Mouse (Mus musculus): ENCODE data around the gene Prkab2. TPM values are rescaled to one million over a fixed set of nuclear protein-coding genes. Genes with fewer than 3 reads are reported as not detected.
A peak's percentile ranks its signal among the peaks of the same experiment; 100 is the strongest.

The Prkab2 gene
- polyA plus RNA-seq, 1 experiment, result 21.2 TPM

- H3K4me3 ChIP-seq (ENCODE audit: low read depth, low read length), result peak within 1 kb of the TSS; percentile 41
- TF ChIP-seq POLR2A (IDR thresholded peaks at IDR 0.05; ENCODE audit: insufficient read depth, low read length), result no peak
- no peak for TF ChIP-seq CTCF (IDR thresholded peaks at IDR 0.05; ENCODE audit: low read depth, low read length)
- no peak for TF ChIP-seq EP300 (IDR thresholded peaks at IDR 0.05; ENCODE audit: insufficient read depth, low read depth, low read length)
- no peaks in the 10 kb centered on the region for H3K4me1 ChIP-seq (ENCODE audit: control insufficient read depth, insufficient read depth, low read length)
- H3K27ac ChIP-seq (ENCODE audit: insufficient read depth, low read length), result no peak within 1 kb of the TSS
- no peaks in the 10 kb centered on the region for H3K36me3 ChIP-seq (ENCODE audit: control insufficient read depth, insufficient read depth, low read length, poor library complexity, severe bottlenecking)
- H3K9me3 ChIP-seq (replicated peaks; ENCODE audit: control insufficient read depth, insufficient read depth, low read length, poor library complexity, severe bottlenecking), result no peaks in the 10 kb centered on the region
- H3K27me3 ChIP-seq (ENCODE audit: control insufficient read depth, insufficient read depth, low read length, poor library complexity, severe bottlenecking), result no peaks in the 10 kb centered on the region
- H3K9ac ChIP-seq (ENCODE audit: low read depth, poor library complexity, severe bottlenecking), result no peak within 1 kb of the TSS; the same call in 1 of the 2 replicates
These were observed 29.5 kb upstream of the Prkab2 start, which contains the start of gene Fmo5 for GRCm38 (mm10) chr3:97628391-97629001. Gene Fmo5 (plus strand): TSS chr3:97628804.

DNA sequence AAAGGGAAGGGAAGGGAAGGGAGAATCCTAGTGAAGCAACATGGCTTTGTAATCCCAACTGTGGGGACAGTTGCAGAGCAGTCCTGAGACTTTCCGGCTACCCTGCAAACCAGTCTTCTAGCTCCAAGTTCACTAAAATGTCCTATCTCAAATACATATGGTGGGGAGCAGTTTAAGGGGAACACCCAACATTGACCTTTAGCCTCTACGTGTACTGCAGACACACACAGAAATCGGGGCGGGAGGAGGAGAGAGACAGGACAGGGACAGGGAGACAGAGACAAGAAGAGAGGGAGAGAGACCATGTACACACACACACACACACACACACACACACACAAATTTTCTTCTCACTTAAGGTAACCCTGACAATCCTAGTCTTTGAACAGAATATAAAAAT, 28.1 kb upstream of the Prkab2 start:
- no peaks in the 10 kb centered on the region for H3K36me3 ChIP-seq (ENCODE audit: control insufficient read depth, insufficient read depth, low read length, poor library complexity, severe bottlenecking)
- H3K27me3 ChIP-seq (ENCODE audit: control insufficient read depth, insufficient read depth, low read length, poor library complexity, severe bottlenecking), result no peaks in the 10 kb centered on the region
- H3K9me3 ChIP-seq (replicated peaks; ENCODE audit: control insufficient read depth, insufficient read depth, low read length, poor library complexity, severe bottlenecking), result no peaks in the 10 kb centered on the region
- no peak overlapping the region for H3K4me3 ChIP-seq (ENCODE audit: low read depth, low read length)
- H3K27ac ChIP-seq (ENCODE audit: insufficient read depth, low read length), result no peak overlapping the region
- no peak for TF ChIP-seq CTCF (IDR thresholded peaks at IDR 0.05; ENCODE audit: low read depth, low read length)
- TF ChIP-seq EP300 (IDR thresholded peaks at IDR 0.05; ENCODE audit: insufficient read depth, low read depth, low read length), result no peak
- no peak for TF ChIP-seq POLR2A (IDR thresholded peaks at IDR 0.05; ENCODE audit: insufficient read depth, low read length)
- H3K4me1 ChIP-seq (ENCODE audit: control insufficient read depth, insufficient read depth, low read length), result no peaks in the 10 kb centered on the region
- H3K9ac ChIP-seq (ENCODE audit: low read depth, poor library complexity, severe bottlenecking), result no peak overlapping the region

- no peak overlapping the region for H3K9ac ChIP-seq (ENCODE audit: low read depth, poor library complexity, severe bottlenecking)
- H3K36me3 ChIP-seq (ENCODE audit: control insufficient read depth, insufficient read depth, low read length, poor library complexity, severe bottlenecking), result no peaks in the 10 kb centered on the region
- no peaks in the 10 kb centered on the region for H3K9me3 ChIP-seq (replicated peaks; ENCODE audit: control insufficient read depth, insufficient read depth, low read length, poor library complexity, severe bottlenecking)
- H3K4me3 ChIP-seq (ENCODE audit: low read depth, low read length), result no peak overlapping the region
- no peak overlapping the region for H3K27ac ChIP-seq (ENCODE audit: insufficient read depth, low read length)
- H3K27me3 ChIP-seq (ENCODE audit: control insufficient read depth, insufficient read depth, low read length, poor library complexity, severe bottlenecking), result no peaks in the 10 kb centered on the region
- TF ChIP-seq CTCF (IDR thresholded peaks at IDR 0.05; ENCODE audit: low read depth, low read length) (no peak), EP300 (IDR thresholded peaks at IDR 0.05; ENCODE audit: insufficient read depth, low read depth, low read length) (no peak), POLR2A (IDR thresholded peaks at IDR 0.05; ENCODE audit: insufficient read depth, low read length) (no peak)
- H3K4me1 ChIP-seq (ENCODE audit: control insufficient read depth, insufficient read depth, low read length), result no peaks in the 10 kb centered on the region
These were observed 27.2 kb upstream of the Prkab2 start for GRCm38 (mm10) chr3:97630746-97631145.

DNA sequence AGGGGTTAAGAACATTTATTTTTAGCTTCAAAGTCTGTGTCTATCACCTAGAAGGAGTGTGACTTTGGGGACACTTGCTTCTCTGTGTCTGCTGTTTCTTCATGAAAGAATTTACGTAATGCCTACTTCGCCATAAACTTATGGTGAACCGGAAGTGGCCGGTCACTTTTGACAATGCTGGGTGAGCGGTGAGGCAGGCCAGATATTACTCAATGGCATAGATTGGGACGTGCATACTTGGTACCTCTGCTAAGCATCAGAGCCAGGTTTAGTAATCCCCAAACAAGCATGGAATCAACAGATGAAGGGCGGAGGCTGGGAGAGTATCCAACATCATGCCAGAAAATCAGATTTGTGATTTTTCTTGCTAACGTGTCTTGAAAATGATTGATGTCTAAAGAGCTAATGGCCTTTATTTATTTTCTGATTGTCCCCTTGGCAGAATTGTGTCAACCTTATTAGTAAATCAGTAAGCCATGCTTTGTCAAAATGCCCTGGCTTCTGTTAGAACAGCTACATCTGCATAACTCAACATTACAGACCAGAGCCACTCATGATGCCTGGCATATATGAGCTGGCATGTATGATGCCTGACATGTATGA, 26.6 kb upstream of the Prkab2 start:
- Histone ChIP-seq H3K27ac (ENCODE audit: insufficient read depth, low read length) (no peak overlapping the region), H3K4me3 (ENCODE audit: low read depth, low read length) (no peak overlapping the region), H3K27me3 (ENCODE audit: control insufficient read depth, insufficient read depth, low read length, poor library complexity, severe bottlenecking) (no peaks in the 10 kb centered on the region), H3K4me1 (ENCODE audit: control insufficient read depth, insufficient read depth, low read length) (no peaks in the 10 kb centered on the region), H3K9me3 (replicated peaks; ENCODE audit: control insufficient read depth, insufficient read depth, low read length, poor library complexity, severe bottlenecking) (no peaks in the 10 kb centered on the region), H3K36me3 (ENCODE audit: control insufficient read depth, insufficient read depth, low read length, poor library complexity, severe bottlenecking) (no peaks in the 10 kb centered on the region), H3K9ac (ENCODE audit: low read depth, poor library complexity, severe bottlenecking) (no peak overlapping the region)
- TF ChIP-seq POLR2A (IDR thresholded peaks at IDR 0.05; ENCODE audit: insufficient read depth, low read length) (no peak), CTCF (IDR thresholded peaks at IDR 0.05; ENCODE audit: low read depth, low read length) (no peak), EP300 (IDR thresholded peaks at IDR 0.05; ENCODE audit: insufficient read depth, low read depth, low read length) (no peak)

- no peak for TF ChIP-seq EP300 (IDR thresholded peaks at IDR 0.05; ENCODE audit: insufficient read depth, low read depth, low read length)
- no peak for TF ChIP-seq CTCF (IDR thresholded peaks at IDR 0.05; ENCODE audit: low read depth, low read length)
- TF ChIP-seq POLR2A (IDR thresholded peaks at IDR 0.05; ENCODE audit: insufficient read depth, low read length), result no peak
- Histone ChIP-seq H3K36me3 (ENCODE audit: control insufficient read depth, insufficient read depth, low read length, poor library complexity, severe bottlenecking) (no peaks in the 10 kb centered on the region), H3K4me3 (ENCODE audit: low read depth, low read length) (no peak overlapping the region), H3K27ac (ENCODE audit: insufficient read depth, low read length) (no peak overlapping the region), H3K27me3 (ENCODE audit: control insufficient read depth, insufficient read depth, low read length, poor library complexity, severe bottlenecking) (no peaks in the 10 kb centered on the region), H3K9ac (ENCODE audit: low read depth, poor library complexity, severe bottlenecking) (no peak overlapping the region), H3K4me1 (ENCODE audit: control insufficient read depth, insufficient read depth, low read length) (no peaks in the 10 kb centered on the region), H3K9me3 (replicated peaks; ENCODE audit: control insufficient read depth, insufficient read depth, low read length, poor library complexity, severe bottlenecking) (no peaks in the 10 kb centered on the region)
These were observed 24.5 kb upstream of the Prkab2 start for GRCm38 (mm10) chr3:97633456-97633855.

DNA sequence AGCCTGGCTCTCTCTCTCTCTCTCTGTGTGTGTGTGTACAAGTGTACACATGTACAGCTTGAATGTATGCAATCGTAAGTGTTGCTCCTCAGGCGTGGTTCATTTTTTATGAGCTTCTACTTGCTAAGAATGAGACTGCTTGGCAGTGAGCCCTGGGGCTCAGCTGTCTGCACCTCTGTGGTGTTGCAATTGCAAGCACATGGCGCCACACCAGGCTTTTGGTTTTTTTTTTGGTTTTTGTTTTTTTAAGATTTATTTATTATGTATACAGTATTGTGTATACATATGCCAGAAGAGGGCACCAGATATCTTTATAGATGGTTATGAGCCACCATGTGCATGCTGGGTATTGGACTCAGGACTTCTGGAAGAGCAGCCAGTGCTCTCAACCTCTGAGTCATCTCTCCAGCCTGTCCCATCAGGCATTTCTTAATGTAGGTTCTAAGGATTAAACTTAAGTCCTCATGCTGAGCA, 23.7 kb upstream of the Prkab2 start:
- Histone ChIP-seq H3K27me3 (ENCODE audit: control insufficient read depth, insufficient read depth, low read length, poor library complexity, severe bottlenecking) (no peaks in the 10 kb centered on the region), H3K36me3 (ENCODE audit: control insufficient read depth, insufficient read depth, low read length, poor library complexity, severe bottlenecking) (no peaks in the 10 kb centered on the region), H3K4me3 (ENCODE audit: low read depth, low read length) (no peak overlapping the region), H3K27ac (ENCODE audit: insufficient read depth, low read length) (no peak overlapping the region), H3K9ac (ENCODE audit: low read depth, poor library complexity, severe bottlenecking) (no peak overlapping the region), H3K9me3 (replicated peaks; ENCODE audit: control insufficient read depth, insufficient read depth, low read length, poor library complexity, severe bottlenecking) (no peaks in the 10 kb centered on the region), H3K4me1 (ENCODE audit: control insufficient read depth, insufficient read depth, low read length) (no peaks in the 10 kb centered on the region)
- TF ChIP-seq CTCF (IDR thresholded peaks at IDR 0.05; ENCODE audit: low read depth, low read length) (no peak), POLR2A (IDR thresholded peaks at IDR 0.05; ENCODE audit: insufficient read depth, low read length) (no peak), EP300 (IDR thresholded peaks at IDR 0.05; ENCODE audit: insufficient read depth, low read depth, low read length) (no peak)

Data from ES-Bruce4 (cell line).